Mouse (Mus musculus): ENCODE measurements around the gene Taf15.

- TF ChIP-seq CTCF (IDR thresholded peaks at IDR 0.05; ENCODE audit: control insufficient read depth, insufficient read depth, insufficient read length) (no peak), MYOD1 (IDR thresholded peaks at IDR 0.05; ENCODE audit: control insufficient read depth, insufficient read length, low read depth) (no peak), MAX (IDR thresholded peaks at IDR 0.05) (no peak), CEBPB (IDR thresholded peaks at IDR 0.05; ENCODE audit: low read depth) (no peak), USF1 (IDR thresholded peaks at IDR 0.05; ENCODE audit: low read depth) (no peak)
Observed at GRCm38 (mm10) chr11:83457257-83457656, 15.6 kb upstream of the Taf15 start.
